Mouse (Mus musculus) neural tube, embryonic 13.5 days (tissue): Measurements from ENCODE around the gene Mcm10. TPM values are rescaled to one million over a fixed set of nuclear protein-coding genes. Genes with fewer than 3 reads are reported as not detected.

Experiments used
- ATAC-seq: fragments of 200-750 bp; cut with Nextera tagmentation; 2 replicates; pipeline ENCODE4 v1.8.0; 2017; ENCODE audit warnings: low read depth, mild to moderate bottlenecking, moderate TSS enrichment, moderate library complexity
- H3K27ac ChIP-seq: fragments of 300-500 bp; sonication (generic); replicated peaks from 2 replicates; pipeline ENCODE4 v1.5.1; 2015; ENCODE audit warnings: moderate library complexity, mild to moderate bottlenecking, inconsistent platforms
- H3K27me3 ChIP-seq: fragments of 300-500 bp; sonication (generic); 2 replicates; pipeline ENCODE4 v1.6.1; 2015; ENCODE audit warnings: mild to moderate bottlenecking, inconsistent platforms
- H3K36me3 ChIP-seq: fragments of 300-500 bp; sonication (generic); 2 replicates; pipeline ENCODE4 v1.6.1; 2015; ENCODE audit warnings: mild to moderate bottlenecking, inconsistent platforms
- H3K4me1 ChIP-seq: fragments of 300-500 bp; sonication (generic); replicated peaks from 2 replicates; pipeline ENCODE4 v1.6.1; 2015; ENCODE audit warnings: inconsistent platforms
- H3K4me2 ChIP-seq: fragments of 300-500 bp; sonication (generic); 2 replicates; pipeline ENCODE4 v1.6.1; 2015; ENCODE audit warnings: inconsistent platforms, mild to moderate bottlenecking, moderate library complexity
- H3K4me3 ChIP-seq: fragments of 300-500 bp; sonication (generic); 2 replicates; pipeline ENCODE4 v1.5.1; 2015; ENCODE audit warnings: mild to moderate bottlenecking, inconsistent platforms
- H3K9ac ChIP-seq: fragments of 300-500 bp; sonication (generic); 2 replicates; pipeline ENCODE4 v1.6.1; 2015; ENCODE audit warnings: moderate library complexity, mild to moderate bottlenecking, inconsistent platforms
- H3K9me3 ChIP-seq: fragments of 300-500 bp; sonication (generic); 2 replicates; pipeline ENCODE4 v1.6.1; 2016; ENCODE audit warnings: inconsistent platforms
- WGBS: fragments of 180-500 bp; shearing (Covaris S2); methylation state at CpG from one replicate; pipeline ENCODE4 v1.1.7; 2015; 5-methylcytosine and 5-hydroxymethylcytosine counted together
- polyA plus RNA-seq: library from polyadenylated mRNA; unstranded; fragments of >200 nt; fragmentation: Nextera tagmentation; extraction: Ambion mirVana; gene quantifications from 2 replicates; pipeline ENCODE4 v1.2.1, GENCODE M21; 2015

Mcm10 gene
- polyA plus RNA-seq, 1 experiment from 2014 or later, result 3.9 TPM

DNA sequence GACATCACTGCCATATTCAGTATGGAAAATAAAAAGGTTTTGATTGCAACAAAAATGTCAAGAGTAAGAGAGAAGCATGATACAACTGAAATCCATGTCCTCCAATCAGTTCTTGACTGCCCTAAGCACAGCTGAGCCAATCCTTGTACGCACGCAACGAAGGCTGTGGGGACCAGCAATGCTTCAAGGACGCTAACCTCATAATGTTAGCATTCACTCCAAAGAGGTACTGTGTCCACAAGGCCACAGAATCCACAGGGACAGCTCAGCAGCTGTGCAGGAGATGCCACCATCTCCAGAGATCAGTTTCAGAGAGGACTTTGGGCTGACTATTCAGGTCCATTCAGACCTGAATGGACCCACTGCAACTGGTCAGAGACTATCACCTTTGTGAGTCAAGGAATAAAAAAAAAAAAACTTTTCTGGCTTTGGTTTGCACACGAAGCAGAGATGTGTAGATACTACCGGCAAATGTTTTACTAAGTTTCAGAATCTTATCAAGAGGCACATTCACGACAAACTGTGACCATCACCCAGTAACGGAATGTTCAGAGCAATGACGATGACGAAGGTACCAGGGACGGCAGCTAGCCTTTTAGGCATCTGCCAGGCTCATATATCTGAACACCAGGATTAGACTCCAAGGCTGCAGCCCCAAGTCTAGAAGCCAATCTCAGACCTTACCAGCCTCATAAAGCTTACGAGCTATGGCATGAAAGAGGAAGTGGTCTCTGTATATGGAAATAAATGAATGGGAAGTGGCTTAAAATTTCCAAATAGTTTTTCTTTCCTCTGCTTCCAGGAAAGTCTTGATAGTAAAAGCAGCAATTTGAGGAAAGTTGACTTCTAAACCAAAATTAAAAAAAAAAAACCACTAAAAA is 27.9 kb upstream of the Mcm10 start:
- Histone ChIP-seq H3K9ac (no peak overlapping the region), H3K4me3 (no peak overlapping the region), H3K4me2 (no peak overlapping the region), H3K27me3 (no peaks in the 10 kb centered on the region), H3K4me1 (peaks cover 23% of the 10 kb centered on the region), H3K9me3 (no peaks in the 10 kb centered on the region), H3K36me3 (no peaks in the 10 kb centered on the region), H3K27ac (no peak overlapping the region)
- WGBS, result 89% methylated on average over 12 of the region's 12 CpGs
- no peak for ATAC-seq

DNA sequence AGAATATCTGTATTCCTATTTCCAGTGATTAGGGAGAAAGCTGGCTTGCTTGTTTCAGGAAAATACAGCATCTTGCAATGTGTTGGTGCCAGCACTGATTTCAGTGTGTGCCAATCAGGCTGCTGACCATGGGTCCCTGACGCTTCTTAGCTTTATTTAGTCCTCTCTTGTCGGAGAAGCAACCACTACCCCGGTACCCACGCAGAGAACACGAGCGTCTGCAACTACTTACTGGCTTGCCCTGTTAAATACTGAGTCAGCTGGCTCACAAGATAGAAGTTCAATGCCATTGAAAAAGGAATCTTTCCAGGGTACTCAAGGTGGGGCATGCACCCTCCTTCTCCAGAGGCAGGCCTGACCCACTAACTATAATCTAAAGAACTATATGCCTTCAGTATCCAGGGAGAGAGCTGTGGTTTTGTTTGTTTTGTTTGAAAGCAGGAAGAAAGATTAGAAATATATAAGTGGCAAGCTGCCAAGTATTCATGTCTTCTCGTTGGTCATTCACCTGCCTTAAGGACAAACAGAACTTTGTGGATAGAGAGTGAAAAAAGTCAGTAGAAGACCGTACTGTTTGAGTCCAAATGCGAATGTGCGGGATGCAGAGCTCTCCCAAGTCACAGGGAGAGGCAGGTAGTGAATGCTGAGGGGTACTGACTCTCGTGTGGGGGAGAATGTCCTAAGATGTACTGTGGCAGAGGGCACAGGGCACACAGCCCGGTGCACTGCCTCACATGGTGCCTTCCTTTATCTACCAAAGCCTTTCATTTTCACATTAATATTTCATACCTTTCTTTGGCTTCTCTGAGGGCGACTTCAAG is 27.0 kb upstream of the Mcm10 start:
- H3K27ac ChIP-seq, result no peak overlapping the region
- H3K9me3 ChIP-seq, result no peaks in the 10 kb centered on the region
- no peaks in the 10 kb centered on the region for H3K27me3 ChIP-seq
- H3K4me2 ChIP-seq, result no peak overlapping the region
- ATAC-seq, result no peak
- 85% methylated on average over 13 of the region's 13 CpGs for WGBS
- H3K36me3 ChIP-seq, result no peaks in the 10 kb centered on the region
- no peak overlapping the region for H3K4me3 ChIP-seq
- no peak overlapping the region for H3K9ac ChIP-seq
- H3K4me1 ChIP-seq, result peaks cover 14% of the 10 kb centered on the region

GRCm38 (mm10) chr2:5038320-5038719 is 25.7 kb upstream of the Mcm10 start:
- no peak overlapping the region for H3K4me3 ChIP-seq
- H3K9me3 ChIP-seq, result no peaks in the 10 kb centered on the region
- H3K4me2 ChIP-seq, result no peak overlapping the region
- WGBS, result 45% methylated on average over 5 of the region's 5 CpGs
- no peak overlapping the region for H3K27ac ChIP-seq
- no peaks in the 10 kb centered on the region for H3K27me3 ChIP-seq
- no peak overlapping the region for H3K9ac ChIP-seq
- no peaks in the 10 kb centered on the region for H3K36me3 ChIP-seq
- ATAC-seq, result peak; percentile 68
- H3K4me1 ChIP-seq, result peaks cover 9% of the 10 kb centered on the region; the same call in 1 of the 2 replicates

DNA sequence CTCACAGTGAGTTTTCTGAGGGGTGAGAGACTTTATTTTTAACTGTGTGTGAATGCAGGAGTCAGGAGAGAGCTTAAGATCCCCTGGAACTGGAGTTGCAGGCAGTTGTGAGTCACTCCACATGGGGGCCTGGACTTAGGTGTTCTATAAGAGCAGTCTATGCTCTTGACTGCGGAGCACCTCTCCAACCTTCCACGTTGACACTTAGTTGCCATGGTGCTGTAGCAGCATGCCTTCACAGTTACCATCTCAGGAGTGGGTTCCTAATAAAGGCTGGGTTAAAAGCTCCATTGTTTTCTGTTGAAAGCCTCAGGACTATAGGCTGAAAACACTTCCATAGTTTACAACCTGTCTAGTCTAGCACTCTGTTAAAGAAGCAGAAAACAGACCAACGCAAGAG is 24.8 kb upstream of the Mcm10 start:
- H3K27me3 ChIP-seq, result no peaks in the 10 kb centered on the region
- H3K9ac ChIP-seq, result no peak overlapping the region
- H3K4me3 ChIP-seq, result no peak overlapping the region
- peaks cover 9% of the 10 kb centered on the region; the same call in 1 of the 2 replicates for H3K4me1 ChIP-seq
- H3K9me3 ChIP-seq, result no peaks in the 10 kb centered on the region
- WGBS, result 25% methylated on average over 3 of the region's 3 CpGs
- H3K4me2 ChIP-seq, result no peak overlapping the region
- no peak overlapping the region for H3K27ac ChIP-seq
- no peak for ATAC-seq
- no peaks in the 10 kb centered on the region for H3K36me3 ChIP-seq

GRCm38 (mm10) chr2:5036411-5037076 is 24.0 kb upstream of the Mcm10 start:
- Histone ChIP-seq H3K27ac (no peak overlapping the region), H3K36me3 (no peaks in the 10 kb centered on the region), H3K4me1 (peaks cover 9% of the 10 kb centered on the region; the same call in 1 of the 2 replicates), H3K4me3 (no peak overlapping the region), H3K27me3 (no peaks in the 10 kb centered on the region), H3K4me2 (no peak overlapping the region), H3K9me3 (no peaks in the 10 kb centered on the region), H3K9ac (no peak overlapping the region)
- 83% methylated on average over 10 of the region's 10 CpGs for WGBS
- ATAC-seq, result no peak

DNA sequence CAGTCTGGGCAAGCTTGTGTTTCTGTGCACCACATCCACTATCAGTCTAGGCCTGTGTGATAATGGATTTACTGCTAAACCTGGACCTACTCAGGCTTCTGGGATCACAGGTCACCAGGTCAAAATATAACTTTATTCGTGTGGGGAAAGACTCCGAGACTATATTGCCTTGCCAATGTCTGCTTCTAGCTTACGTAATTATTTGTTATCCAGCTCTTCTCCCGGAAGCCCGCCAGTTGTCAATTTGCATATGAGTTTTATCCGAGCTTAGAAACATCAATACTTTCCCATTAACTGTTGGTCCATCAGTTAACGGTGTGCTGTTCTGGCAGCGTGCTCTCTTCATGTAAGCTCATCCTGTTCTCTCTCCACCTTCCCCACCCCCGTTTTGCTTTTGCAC is 22.6 kb upstream of the Mcm10 start:
- H3K9me3 ChIP-seq, result no peaks in the 10 kb centered on the region
- H3K4me2 ChIP-seq, result no peak overlapping the region
- no peak overlapping the region for H3K4me3 ChIP-seq
- ATAC-seq, result no peak
- H3K9ac ChIP-seq, result no peak overlapping the region
- H3K4me1 ChIP-seq, result peaks cover 9% of the 10 kb centered on the region; the same call in 1 of the 2 replicates
- WGBS, result 89% methylated on average over 9 of the region's 9 CpGs
- no peaks in the 10 kb centered on the region for H3K36me3 ChIP-seq
- no peaks in the 10 kb centered on the region for H3K27me3 ChIP-seq
- H3K27ac ChIP-seq, result no peak overlapping the region

GRCm38 (mm10) chr2:5034801-5035200 is 22.2 kb upstream of the Mcm10 start:
- Histone ChIP-seq H3K9ac (no peak overlapping the region), H3K4me2 (no peak overlapping the region), H3K4me1 (peaks cover 9% of the 10 kb centered on the region; the same call in 1 of the 2 replicates), H3K36me3 (no peaks in the 10 kb centered on the region), H3K4me3 (no peak overlapping the region), H3K27me3 (no peaks in the 10 kb centered on the region), H3K27ac (no peak overlapping the region), H3K9me3 (no peaks in the 10 kb centered on the region)
- WGBS, result 80% methylated on average over 8 of the region's 8 CpGs
- no peak for ATAC-seq

- Histone ChIP-seq H3K4me2 (no peak overlapping the region), H3K27ac (no peak overlapping the region), H3K27me3 (no peaks in the 10 kb centered on the region), H3K9me3 (no peaks in the 10 kb centered on the region), H3K9ac (no peak overlapping the region), H3K4me3 (no peak overlapping the region), H3K36me3 (no peaks in the 10 kb centered on the region), H3K4me1 (peaks cover 9% of the 10 kb centered on the region; the same call in 1 of the 2 replicates)
- no peak for ATAC-seq
- WGBS, result 75% methylated on average over 10 of the region's 15 CpGs
Observed at GRCm38 (mm10) chr2:5033546-5034420, 21.2 kb upstream of the Mcm10 start.

- 82% methylated on average over 5 of the region's 5 CpGs for WGBS
- no peak overlapping the region for H3K9ac ChIP-seq
- ATAC-seq, result no peak
- no peaks in the 10 kb centered on the region for H3K27me3 ChIP-seq
- no peaks in the 10 kb centered on the region for H3K36me3 ChIP-seq
- no peak overlapping the region for H3K4me3 ChIP-seq
- H3K4me2 ChIP-seq, result no peak overlapping the region
- H3K27ac ChIP-seq, result no peak overlapping the region
- no peaks in the 10 kb centered on the region for H3K9me3 ChIP-seq
- H3K4me1 ChIP-seq, result peaks cover 2% of the 10 kb centered on the region; the same call in 1 of the 2 replicates
Observed at GRCm38 (mm10) chr2:5032665-5033064, 20.1 kb upstream of the Mcm10 start.

- Histone ChIP-seq H3K36me3 (no peaks in the 10 kb centered on the region), H3K27ac (no peak overlapping the region), H3K4me2 (no peak overlapping the region), H3K9me3 (no peaks in the 10 kb centered on the region), H3K9ac (no peak overlapping the region), H3K27me3 (no peaks in the 10 kb centered on the region), H3K4me3 (no peak overlapping the region), H3K4me1 (no peaks in the 10 kb centered on the region)
- ATAC-seq, result no peak
- 89% methylated on average over 7 of the region's 7 CpGs for WGBS
Observed at GRCm38 (mm10) chr2:5031215-5031614, 18.6 kb upstream of the Mcm10 start.

GRCm38 (mm10) chr2:5029808-5030207 is 17.2 kb upstream of the Mcm10 start:
- Histone ChIP-seq H3K36me3 (no peaks in the 10 kb centered on the region), H3K4me3 (no peak overlapping the region), H3K4me2 (no peak overlapping the region), H3K9ac (no peak overlapping the region), H3K27me3 (no peaks in the 10 kb centered on the region), H3K27ac (no peak overlapping the region), H3K4me1 (no peaks in the 10 kb centered on the region), H3K9me3 (no peaks in the 10 kb centered on the region; the same call in 1 of the 2 replicates)
- WGBS, result 86% methylated on average over 4 of the region's 4 CpGs
- no peak for ATAC-seq
